Comparison of ENCODE assay signal across 10 mouse cellular contexts in the genomic region with DNA sequence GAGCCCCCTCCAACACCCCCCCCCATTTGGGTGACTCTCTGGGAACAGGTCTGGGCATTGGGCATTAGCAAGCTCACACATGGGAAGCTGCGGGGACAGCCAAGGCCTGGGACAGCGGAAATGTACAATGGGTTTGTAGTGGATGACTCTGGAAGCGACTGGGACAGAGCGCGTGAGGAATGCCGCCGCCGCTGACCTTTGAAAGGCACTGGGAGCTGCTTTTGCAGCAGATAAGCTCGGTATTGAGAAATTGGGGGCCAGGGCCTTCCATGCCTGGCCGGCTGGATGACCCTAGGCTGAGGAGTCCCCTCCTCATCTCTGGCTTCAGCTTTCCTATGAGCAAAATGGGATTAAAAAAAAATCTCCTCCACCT. TPM values are rescaled to one million over a fixed set of nuclear protein-coding genes. Genes with fewer than 3 reads are reported as not detected.
A peak's percentile ranks its signal among the peaks of the same experiment; 100 is the strongest.
DNase-seq lines count a peak whose midpoint lies in the region; ATAC-seq and TF ChIP-seq lines count a peak whose summit lies in the region.
"Had no signal": no experiment of that assay in that cellular context is flagged by ENCODE, and none has a peak within 500 bp of the region (broad histone marks: within the 10 kb centered on the region; RNA-seq: fewer than 3 reads in every experiment).

No protein-coding gene starts in this region.

- peak overlapping the region; percentile 82 for H3K27ac ChIP-seq in heart, embryonic 15.5 days
- no peak overlapping the region for H3K27ac ChIP-seq in liver, embryonic 14.5 days

- H3K36me3 ChIP-seq in heart, embryonic 15.5 days: 0 out of 2 replicates have a peak, but pooled peaks cover 6% of the 10 kb centered on the region
- H3K36me3 ChIP-seq in liver, embryonic 14.5 days (replicated peaks; ENCODE audit: control insufficient read depth, insufficient read depth, low read depth): no peaks in the 10 kb centered on the region
- H3K36me3 ChIP-seq: G1E had no signal

- WGBS in heart, embryonic 15.5 days: 14% methylated on average over 10 of the region's 10 CpGs
- WGBS in liver, embryonic 14.5 days (ENCODE audit: insufficient replicate concordance): 50% methylated on average over 10 of the region's 10 CpGs

- no peak for TF ChIP-seq EP300 in liver, embryonic 14.5 days (IDR thresholded peaks at IDR 0.05; ENCODE audit: low read depth)

- intact Hi-C loops in left cerebral cortex, postnatal 36 days (cut with DNase I): no loop called here

- peak overlapping the region; percentile 35 for H3K4me2 ChIP-seq in heart, embryonic 15.5 days
- H3K4me2 ChIP-seq in liver, embryonic 14.5 days (ENCODE audit: low read depth): no peak overlapping the region

- peak; percentile 28; the same call in 1 of the 2 replicates for ATAC-seq in heart, embryonic 15.5 days (replicated peaks; ENCODE audit: insufficient number of reproducible peaks, insufficient read depth, low FRiP score, low read depth)
- ATAC-seq in liver, embryonic 14.5 days (ENCODE audit: insufficient read depth): no peak
- no peak for ATAC-seq in activated CD4-positive, CD25-positive, alpha-beta regulatory T cell, adult 4 months

- no peak overlapping the region for H3K4me3 ChIP-seq in heart, embryonic 15.5 days
- H3K4me3 ChIP-seq in liver, embryonic 14.5 days (ENCODE audit: insufficient read depth in 1 of 2, low read depth in 2 of 2, low read length in 2 of 2): no peak overlapping the region

- peaks cover 67% of the 10 kb centered on the region for H3K4me1 ChIP-seq in heart, embryonic 15.5 days (replicated peaks)
- peaks cover 3 to 27% of the 10 kb centered on the region in 2 experiments for H3K4me1 ChIP-seq in liver, embryonic 14.5 days (replicated peaks; ENCODE audit: control insufficient read depth in 2 of 2, insufficient read depth in 2 of 2, low read length in 1 of 2)

- TF ChIP-seq CTCF in liver, embryonic 14.5 days (IDR thresholded peaks at IDR 0.05; ENCODE audit: low read depth): no peak

- no peaks in the 10 kb centered on the region for H3K27me3 ChIP-seq in heart, embryonic 15.5 days
- no peaks in the 10 kb centered on the region for H3K27me3 ChIP-seq in liver, embryonic 14.5 days (ENCODE audit: control insufficient read depth, insufficient read depth, low read length)

- peak; percentile 29 for DNase-seq in heart, adult 8-10 months (ENCODE audit: low spot score)
- no peak for DNase-seq in heart, adult 9 months (ENCODE audit: low spot score in 2 of 2)
- peak; percentile 59 for DNase-seq in adrenal gland, adult 8-10 months
- DNase-seq in liver, embryonic 14.5 days (ENCODE audit: low read depth in 3 of 3, low spot score in 3 of 3): peak in 2 of 3 experiments; percentile 12 to 17
- DNase-seq in left cerebral cortex, adult 18-20 months (ENCODE audit: low spot score in 2 of 2): no peak
- DNase-seq in left cerebral cortex, postnatal 36 days (ENCODE audit: low spot score in 2 of 2): no peak
- DNase-seq: right cerebral cortex, postnatal 14 days had no signal

- H3K9ac ChIP-seq in heart, embryonic 15.5 days: 0 out of 2 replicates have a peak overlapping the region, but pooled peaks have one; percentile 3
- no peak overlapping the region for H3K9ac ChIP-seq in liver, embryonic 14.5 days (replicated peaks)

- no peaks in the 10 kb centered on the region for H3K9me3 ChIP-seq in heart, embryonic 15.5 days (replicated peaks)
- H3K9me3 ChIP-seq in liver, embryonic 14.5 days (ENCODE audit: control insufficient read depth, low read length): no peaks in the 10 kb centered on the region
- H3K9me3 ChIP-seq: G1E had no signal

RNA-seq across cellular contexts. Expression of a gene that starts 8.7 kb away (rescaled TPM):
- 1 to 10 TPM; 4.6 to 7.1 (median 5.2) TPM for total RNA-seq in heart, adult 8-10 months (2022)
- total RNA-seq in adrenal gland, adult 8-10 months (2022): 10 to 100 TPM; 11.4 to 21.1 (median 16.2) TPM
- polyA plus RNA-seq in heart, embryonic 15.5 days (2015; fragmentation: Nextera tagmentation; extraction: Ambion mirVana): 2.7 and 4.2 TPM in 2 replicates
- 1.6 TPM in 2 replicates for polyA plus RNA-seq in liver, embryonic 14.5 days (2012; rRNA removed)
- polyA plus RNA-seq in liver, embryonic 14.5 days (2014; fragmentation: Nextera tagmentation; extraction: Ambion mirVana): 0.29 and 0.45 TPM in 2 replicates
- not detected for polyA plus RNA-seq in activated CD4-positive, CD25-positive, alpha-beta regulatory T cell, adult 4 months (2017; shearing (Covaris generic))
- total RNA-seq in left cerebral cortex, adult 18-20 months (2021): 1 to 10 TPM; 1.3 to 1.5 TPM
- 1 to 10 TPM; 1.4 to 1.5 TPM for total RNA-seq in left cerebral cortex, postnatal 36 days (2021)
- total RNA-seq: G1E had no signal
- polyA plus RNA-seq: G1E had no signal

RNA-seq across cellular contexts. Expression of a gene that starts 58.3 kb away (rescaled TPM):
- total RNA-seq in heart, adult 8-10 months (2022): 1 to 10 TPM; 2.4 to 5.5 (median 4.1) TPM
- 1 to 10 TPM; 1.2 to 5.7 (median 2.8) TPM for total RNA-seq in adrenal gland, adult 8-10 months (2022)
- 0.53 and 0.70 TPM in 2 replicates for polyA plus RNA-seq in heart, embryonic 15.5 days (2015; fragmentation: Nextera tagmentation; extraction: Ambion mirVana)
- polyA plus RNA-seq in liver, embryonic 14.5 days (2012; rRNA removed): 0.03 and 0.09 TPM in 2 replicates
- 0.09 TPM in 1 of 2 replicates, not detected in the other for polyA plus RNA-seq in liver, embryonic 14.5 days (2014; fragmentation: Nextera tagmentation; extraction: Ambion mirVana)
- not detected for polyA plus RNA-seq in activated CD4-positive, CD25-positive, alpha-beta regulatory T cell, adult 4 months (2017; shearing (Covaris generic))
- total RNA-seq in left cerebral cortex, adult 18-20 months (2021): 1 to 10 TPM; 4.2 to 4.3 TPM
- total RNA-seq in left cerebral cortex, postnatal 36 days (2021): 1 to 10 TPM; 3.1 TPM
- total RNA-seq: G1E had no signal
- polyA plus RNA-seq: G1E had no signal

Comparison
In these comparisons a context has a peak if more than half of its experiments do, and no peak if none do; other contexts are left out.
1. DNase-seq: peak in heart, adult 8-10 months (single experiment), adrenal gland, adult 8-10 months (single experiment) and liver, embryonic 14.5 days (2 of 3); none in heart, adult 9 months (0 of 2), left cerebral cortex, adult 18-20 months (0 of 2) and left cerebral cortex, postnatal 36 days (0 of 2).